Mouse (Mus musculus) liver, postnatal 0 days (tissue): ENCODE results near the gene Ube2e3.

Experiments
- CTCF ChIP-seq: sonication (generic); IDR thresholded peaks from 2 replicates; pipeline ENCODE4 v1.5.1; 2016; ENCODE audit warnings: antibody characterized with exemption, low read depth
- EP300 ChIP-seq: IDR thresholded peaks from 2 replicates; pipeline ENCODE4 v1.6.1; 2016; ENCODE audit warnings: antibody characterized with exemption, low read depth, mild to moderate bottlenecking

DNA sequence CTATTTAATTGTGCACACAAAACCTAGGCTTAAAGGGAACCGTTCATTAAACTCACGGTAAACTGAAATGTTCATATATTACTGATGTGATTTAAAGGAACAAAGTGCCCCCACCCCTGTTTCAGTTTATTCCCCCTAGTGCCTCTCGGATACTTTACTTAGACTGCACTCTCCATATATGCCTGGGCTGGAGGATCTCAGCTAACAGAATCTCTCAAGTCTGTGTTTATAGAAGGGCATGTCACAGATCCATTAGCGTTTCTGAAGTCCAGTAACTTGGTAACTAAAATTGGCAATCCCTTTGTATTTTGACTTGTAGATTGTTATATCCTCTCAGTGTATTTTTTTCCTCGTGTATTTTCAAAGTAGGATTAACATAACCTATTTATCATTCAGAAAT, 60.2 kb downstream of the Ube2e3 start:
- TF ChIP-seq EP300 (no peak), CTCF (no peak)
